Mouse (Mus musculus): ENCODE data around the gene Zbed5. TPM values are rescaled to one million over a fixed set of nuclear protein-coding genes. Genes with fewer than 3 reads are reported as not detected.

Gene Zbed5
- 14.9 and 22.3 TPM in 2 replicates for polyA plus RNA-seq (2014; fragmentation: Nextera tagmentation; extraction: Ambion mirVana)

DNA sequence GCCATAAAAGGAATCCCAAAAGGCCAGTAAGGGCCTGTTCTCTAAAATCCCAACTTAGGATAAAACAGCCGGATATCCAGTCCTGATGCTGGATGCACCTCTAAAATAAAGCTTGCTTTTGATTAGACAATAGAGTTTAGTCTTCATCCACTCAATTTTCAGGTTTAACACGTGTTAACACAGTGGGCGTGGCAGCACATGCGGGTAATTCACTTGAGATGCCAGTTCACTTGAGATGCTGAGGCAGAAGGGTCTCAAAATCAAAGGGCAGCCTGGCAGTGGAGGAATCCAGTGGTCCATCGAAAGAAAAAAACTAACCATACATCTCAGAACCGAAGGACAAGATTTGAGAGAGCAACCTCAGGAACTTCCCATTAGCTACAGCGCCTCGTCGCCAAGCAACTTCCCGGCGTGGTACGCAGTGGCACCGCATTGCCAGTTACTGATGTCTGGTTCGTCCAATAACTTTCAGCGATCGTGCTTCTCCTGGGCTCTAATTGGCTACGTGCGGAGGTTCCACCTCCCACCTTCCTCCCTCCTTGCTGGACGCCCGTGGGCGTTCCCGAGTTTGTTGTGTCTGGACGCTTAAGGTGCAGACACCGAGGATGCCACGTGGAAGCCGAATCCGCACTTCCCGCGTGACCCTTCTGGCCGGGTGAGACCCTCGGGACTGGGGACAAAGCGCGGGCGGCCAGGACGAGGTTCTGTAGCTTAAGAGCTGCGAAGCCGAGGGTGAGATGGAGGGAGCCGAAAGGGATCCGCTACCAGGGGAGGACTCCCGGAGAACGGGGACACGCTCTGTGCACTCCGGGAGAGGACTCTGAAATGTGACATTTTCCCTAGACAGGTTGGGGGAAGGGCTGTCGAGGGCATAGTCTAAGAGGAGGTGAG is at the start of gene Zbed5:
Gene Zbed5, plus strand, starts transcription at position 526 of the 891 bp plus-strand sequence.
- Histone ChIP-seq H3K27ac (ENCODE audit: low read depth, low read length) (no peak within 1 kb of the TSS), H3K4me1 (ENCODE audit: control insufficient read depth, insufficient read depth, low read length) (no peaks in the 10 kb centered on the region), H3K4me2 (ENCODE audit: low read length) (peak within 1 kb of the TSS; percentile 77), H3K9ac (ENCODE audit: low read length) (peak within 1 kb of the TSS; percentile 63), H3K4me3 (ENCODE audit: low read depth, low read length) (peak within 1 kb of the TSS; percentile 54), H3K9me3 (replicated peaks; ENCODE audit: control insufficient read depth, low read length) (no peaks in the 10 kb centered on the region), H3K27me3 (replicated peaks; ENCODE audit: control insufficient read depth, insufficient read depth, low read length) (no peaks in the 10 kb centered on the region), H3K36me3 (ENCODE audit: control insufficient read depth, insufficient read depth, low read length) (no peaks in the 10 kb centered on the region)
- DNase-seq (ENCODE audit: low spot score) (peak; percentile 97), ATAC-seq (peak; percentile 100)
- 2% methylated on average over 44 of the region's 44 CpGs for WGBS

DNA sequence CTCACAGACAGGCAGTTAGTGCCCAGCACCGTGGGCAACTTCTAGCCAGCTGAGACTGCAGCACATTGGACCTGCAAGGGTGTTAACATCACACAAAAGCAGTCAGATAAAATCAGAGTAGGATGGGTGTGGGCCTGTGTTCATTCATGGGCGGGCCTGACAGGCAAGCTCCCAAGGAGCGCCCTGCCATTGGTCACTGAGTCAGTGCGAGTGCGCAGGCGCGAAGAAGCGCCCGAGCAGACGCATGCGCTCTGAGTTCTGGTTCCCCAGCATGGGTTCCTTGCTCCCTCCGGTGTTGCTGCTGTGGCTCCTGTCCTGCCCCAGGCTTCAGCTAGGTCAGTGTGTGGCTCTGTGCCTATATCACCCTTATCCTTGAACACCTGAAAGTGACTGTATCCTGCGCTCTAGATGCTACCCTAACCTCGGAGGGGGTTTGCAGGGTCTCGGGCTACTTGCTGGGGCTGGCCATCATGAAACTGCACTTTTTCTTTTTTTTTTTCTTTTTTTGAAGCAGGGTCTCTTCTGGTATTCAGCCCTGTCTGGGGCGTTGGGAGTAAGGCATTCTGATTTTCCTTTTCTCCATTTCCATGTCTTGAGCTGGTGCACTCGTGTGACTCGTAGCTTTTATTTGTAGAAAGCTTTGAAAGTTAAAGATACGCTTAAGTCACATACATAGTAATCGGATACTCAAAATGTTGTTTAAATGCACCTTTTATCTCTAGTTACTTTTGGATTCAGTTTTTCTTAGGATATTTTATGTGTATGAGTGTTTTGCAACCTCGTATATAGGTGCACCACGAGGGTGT is 48.6 kb upstream of the Zbed5 start, which contains the start of gene Sumf2:
Gene Sumf2, plus strand, starts transcription at position 235 of the 806 bp plus-strand sequence.
- Histone ChIP-seq H3K36me3 (ENCODE audit: control insufficient read depth, insufficient read depth, low read length) (peaks cover 20% of the 10 kb centered on the region), H3K27me3 (replicated peaks; ENCODE audit: control insufficient read depth, insufficient read depth, low read length) (no peaks in the 10 kb centered on the region), H3K9ac (ENCODE audit: low read length) (peak within 1 kb of the TSS; percentile 75), H3K4me3 (ENCODE audit: low read depth, low read length) (peak within 1 kb of the TSS; percentile 59), H3K4me2 (ENCODE audit: low read length) (peak within 1 kb of the TSS; percentile 61), H3K9me3 (replicated peaks; ENCODE audit: control insufficient read depth, low read length) (no peaks in the 10 kb centered on the region), H3K27ac (ENCODE audit: low read depth, low read length) (peak within 1 kb of the TSS; percentile 75), H3K4me1 (ENCODE audit: control insufficient read depth, insufficient read depth, low read length) (peaks cover 6% of the 10 kb centered on the region; the same call in 1 of the 2 replicates)
- WGBS = 14% methylated on average over 22 of the region's 22 CpGs
- DNase-seq (ENCODE audit: low spot score) (peak; percentile 97), ATAC-seq (peak; percentile 98)

DNA sequence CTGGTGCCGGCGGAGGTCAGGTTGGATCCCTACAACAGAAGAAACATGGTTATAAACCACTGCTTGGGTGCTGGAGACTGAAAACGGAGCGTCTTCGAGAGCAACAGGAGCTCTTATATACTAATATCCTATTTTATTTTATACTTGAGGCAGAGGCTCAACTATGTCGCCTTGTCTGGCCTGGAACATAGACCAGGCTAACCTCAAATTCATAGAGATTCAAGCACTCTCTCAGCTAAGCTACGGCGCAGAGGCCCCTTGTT is 48.0 kb upstream of the Zbed5 start:
- WGBS = 70% methylated on average over 8 of the region's 8 CpGs
- ATAC-seq = no peak
- Histone ChIP-seq H3K4me2 (ENCODE audit: low read length) (peak overlapping the region; percentile 61), H3K9me3 (replicated peaks; ENCODE audit: control insufficient read depth, low read length) (no peaks in the 10 kb centered on the region), H3K9ac (ENCODE audit: low read length) (peak overlapping the region; percentile 75), H3K27me3 (replicated peaks; ENCODE audit: control insufficient read depth, insufficient read depth, low read length) (no peaks in the 10 kb centered on the region), H3K36me3 (ENCODE audit: control insufficient read depth, insufficient read depth, low read length) (peaks cover 20% of the 10 kb centered on the region), H3K27ac (ENCODE audit: low read depth, low read length) (no peak overlapping the region), H3K4me3 (ENCODE audit: low read depth, low read length) (peak overlapping the region; percentile 59), H3K4me1 (ENCODE audit: control insufficient read depth, insufficient read depth, low read length) (peaks cover 6% of the 10 kb centered on the region; the same call in 1 of the 2 replicates)
- no peak for DNase-seq (ENCODE audit: low spot score)

DNA sequence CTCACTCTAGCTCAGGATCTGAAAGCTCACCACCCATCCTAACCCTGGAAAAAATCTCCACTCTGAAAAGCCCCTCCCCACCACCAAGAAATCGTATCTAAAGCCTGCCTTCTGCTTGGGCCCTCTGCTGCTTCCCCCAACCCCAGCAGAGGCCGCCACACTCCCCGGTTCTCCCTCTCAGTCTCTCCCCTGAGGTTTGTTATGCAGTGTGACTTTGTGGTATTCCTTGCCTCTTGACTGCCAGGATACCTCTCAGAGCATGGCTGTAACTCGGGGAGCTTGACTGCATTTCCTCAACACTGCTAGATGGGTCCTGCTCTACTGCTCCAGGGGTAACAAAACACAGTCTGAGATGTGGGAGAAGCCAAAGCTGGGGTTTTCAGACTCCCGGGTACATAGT is 40.4 kb upstream of the Zbed5 start:
- no peak overlapping the region for H3K27ac ChIP-seq (ENCODE audit: low read depth, low read length)
- H3K27me3 ChIP-seq (replicated peaks; ENCODE audit: control insufficient read depth, insufficient read depth, low read length) = no peaks in the 10 kb centered on the region
- H3K4me2 ChIP-seq (ENCODE audit: low read length) = no peak overlapping the region
- peaks cover 53% of the 10 kb centered on the region for H3K36me3 ChIP-seq (ENCODE audit: control insufficient read depth, insufficient read depth, low read length)
- no peak overlapping the region for H3K9ac ChIP-seq (ENCODE audit: low read length)
- no peak overlapping the region for H3K4me3 ChIP-seq (ENCODE audit: low read depth, low read length)
- no peaks in the 10 kb centered on the region for H3K4me1 ChIP-seq (ENCODE audit: control insufficient read depth, insufficient read depth, low read length)
- ATAC-seq (no peak), DNase-seq (ENCODE audit: low spot score) (no peak)
- 40% methylated on average over 5 of the region's 5 CpGs for WGBS
- H3K9me3 ChIP-seq (replicated peaks; ENCODE audit: control insufficient read depth, low read length) = no peaks in the 10 kb centered on the region

DNA sequence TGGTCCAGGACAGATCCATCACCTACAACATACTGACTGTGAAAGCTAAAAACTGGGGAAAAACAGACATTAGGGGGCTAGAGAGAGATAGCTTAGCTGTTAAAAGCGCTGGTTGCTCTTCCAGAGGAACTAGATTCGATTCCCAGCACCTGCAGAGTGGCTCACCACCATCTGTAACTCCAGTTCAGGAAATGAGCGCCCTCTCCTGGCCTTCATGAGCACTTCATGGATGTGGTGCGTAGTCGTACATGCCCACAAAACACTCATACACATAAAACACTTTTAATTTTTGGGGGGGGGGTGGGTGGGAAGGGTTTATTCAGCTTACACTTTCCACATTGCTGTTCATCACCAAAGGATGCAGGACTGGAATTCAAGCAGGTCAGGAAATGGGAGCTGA is 39.1 kb upstream of the Zbed5 start:
- no peak for ATAC-seq
- 85% methylated on average over 5 of the region's 5 CpGs for WGBS
- DNase-seq (ENCODE audit: low spot score) = no peak
- Histone ChIP-seq H3K27ac (ENCODE audit: low read depth, low read length) (no peak overlapping the region), H3K9me3 (replicated peaks; ENCODE audit: control insufficient read depth, low read length) (no peaks in the 10 kb centered on the region), H3K36me3 (ENCODE audit: control insufficient read depth, insufficient read depth, low read length) (peaks cover 63% of the 10 kb centered on the region), H3K4me3 (ENCODE audit: low read depth, low read length) (no peak overlapping the region), H3K4me2 (ENCODE audit: low read length) (no peak overlapping the region), H3K27me3 (replicated peaks; ENCODE audit: control insufficient read depth, insufficient read depth, low read length) (no peaks in the 10 kb centered on the region), H3K4me1 (ENCODE audit: control insufficient read depth, insufficient read depth, low read length) (no peaks in the 10 kb centered on the region), H3K9ac (ENCODE audit: low read length) (no peak overlapping the region)

DNA sequence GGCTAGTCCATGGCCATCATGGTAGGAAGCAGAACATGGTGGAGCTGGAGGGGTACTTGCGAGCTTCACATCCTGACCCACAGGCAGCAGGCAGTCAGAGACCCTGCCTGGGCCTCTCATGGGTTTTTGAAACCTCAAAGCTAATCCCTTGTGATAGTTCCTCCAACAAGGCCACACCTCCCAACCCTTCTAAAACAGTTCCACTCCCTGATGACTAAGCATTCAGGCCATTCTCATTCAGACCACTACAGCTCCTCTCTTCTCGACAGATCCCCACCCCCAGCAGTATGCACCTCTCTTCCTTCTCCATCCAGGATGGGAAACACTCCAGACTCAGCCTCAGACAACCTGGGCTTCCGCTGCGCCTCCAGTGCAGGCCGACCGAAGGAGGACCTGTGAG is 33.2 kb upstream of the Zbed5 start:
- Histone ChIP-seq H3K4me3 (ENCODE audit: low read depth, low read length) (no peak overlapping the region), H3K36me3 (ENCODE audit: control insufficient read depth, insufficient read depth, low read length) (peaks cover 41% of the 10 kb centered on the region), H3K4me1 (ENCODE audit: control insufficient read depth, insufficient read depth, low read length) (no peaks in the 10 kb centered on the region), H3K27ac (ENCODE audit: low read depth, low read length) (no peak overlapping the region), H3K27me3 (replicated peaks; ENCODE audit: control insufficient read depth, insufficient read depth, low read length) (no peaks in the 10 kb centered on the region), H3K9me3 (replicated peaks; ENCODE audit: control insufficient read depth, low read length) (no peaks in the 10 kb centered on the region), H3K9ac (ENCODE audit: low read length) (no peak overlapping the region), H3K4me2 (ENCODE audit: low read length) (no peak overlapping the region)
- ATAC-seq (no peak), DNase-seq (ENCODE audit: low spot score) (no peak)
- 98% methylated on average over 6 of the region's 6 CpGs for WGBS

DNA sequence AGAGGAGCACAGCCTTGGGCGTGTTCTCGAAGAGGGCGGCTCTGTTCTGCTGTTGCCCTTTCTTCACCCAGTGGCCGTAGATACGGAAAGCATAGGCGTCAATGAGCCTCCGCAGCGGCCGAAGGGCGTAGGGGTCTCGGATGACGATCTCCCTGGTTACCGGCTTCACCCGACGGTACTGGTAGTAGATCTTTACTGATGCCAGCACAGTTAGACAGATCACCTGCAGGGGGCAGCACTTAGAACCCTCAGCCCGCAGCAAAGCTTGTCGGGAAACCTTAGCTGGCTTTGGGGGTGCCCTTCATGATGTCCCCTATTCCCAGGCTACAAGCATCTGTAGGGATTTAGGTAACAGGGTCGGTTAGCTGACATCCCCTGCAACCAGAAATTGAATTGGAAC is 31.1 kb upstream of the Zbed5 start:
- no peak for ATAC-seq
- Histone ChIP-seq H3K4me1 (ENCODE audit: control insufficient read depth, insufficient read depth, low read length) (no peaks in the 10 kb centered on the region), H3K4me2 (ENCODE audit: low read length) (no peak overlapping the region), H3K36me3 (ENCODE audit: control insufficient read depth, insufficient read depth, low read length) (peaks cover 24% of the 10 kb centered on the region), H3K27ac (ENCODE audit: low read depth, low read length) (no peak overlapping the region), H3K9ac (ENCODE audit: low read length) (no peak overlapping the region), H3K4me3 (ENCODE audit: low read depth, low read length) (no peak overlapping the region), H3K27me3 (replicated peaks; ENCODE audit: control insufficient read depth, insufficient read depth, low read length) (no peaks in the 10 kb centered on the region), H3K9me3 (replicated peaks; ENCODE audit: control insufficient read depth, low read length) (no peaks in the 10 kb centered on the region)
- WGBS = 17% methylated on average over 18 of the region's 18 CpGs
- peak; percentile 34 for DNase-seq (ENCODE audit: low spot score)

DNA sequence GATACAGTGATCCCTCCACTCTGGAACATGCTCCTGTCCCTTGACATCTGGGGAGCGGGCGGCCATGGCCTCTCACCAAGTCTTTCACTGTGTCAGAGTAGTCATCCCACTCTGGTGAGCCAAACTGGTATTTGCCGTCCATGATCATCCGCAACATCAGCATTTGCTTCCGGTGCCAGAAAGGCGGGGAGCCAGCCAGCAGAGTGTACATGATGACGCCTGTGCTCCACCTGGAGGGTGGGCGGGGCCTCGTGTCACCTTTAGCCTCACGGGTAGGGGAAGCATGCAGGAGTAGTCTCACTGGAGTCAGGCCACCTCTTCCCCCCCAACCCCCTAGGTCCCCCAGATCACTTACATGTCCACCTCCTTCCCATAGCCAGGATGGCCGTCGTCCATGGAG is 29.7 kb upstream of the Zbed5 start:
- Histone ChIP-seq H3K9me3 (replicated peaks; ENCODE audit: control insufficient read depth, low read length) (no peaks in the 10 kb centered on the region), H3K36me3 (ENCODE audit: control insufficient read depth, insufficient read depth, low read length) (0 out of 2 replicates have a peak, but pooled peaks cover 11% of the 10 kb centered on the region), H3K27me3 (replicated peaks; ENCODE audit: control insufficient read depth, insufficient read depth, low read length) (no peaks in the 10 kb centered on the region), H3K4me3 (ENCODE audit: low read depth, low read length) (no peak overlapping the region), H3K9ac (ENCODE audit: low read length) (no peak overlapping the region), H3K27ac (ENCODE audit: low read depth, low read length) (no peak overlapping the region), H3K4me2 (ENCODE audit: low read length) (no peak overlapping the region), H3K4me1 (ENCODE audit: control insufficient read depth, insufficient read depth, low read length) (no peaks in the 10 kb centered on the region)
- WGBS = 92% methylated on average over 12 of the region's 12 CpGs
- DNase-seq (ENCODE audit: low spot score) = no peak
- no peak for ATAC-seq

Measured in forebrain, embryonic 14.5 days (tissue).